Mouse (Mus musculus) lung, adult 10 weeks (tissue): Measurements from ENCODE around the gene Myh4. TPM values are rescaled to one million over a fixed set of nuclear protein-coding genes. Genes with fewer than 3 reads are reported as not detected.

Source experiments
- polyA plus RNA-seq: library from polyadenylated mRNA; stranded (reverse); fragments of 350-450 nt; fragmentation: Illumina TruSeq; extraction: RNeasy Lipid Tissue Mini Kit (QIAGEN cat#74804); gene quantifications from one replicate; pipeline ENCODE4 v1.2.3, GENCODE M21; 2014; ENCODE audit warnings: low read depth, low replicate concordance; ENCODE audit not compliant: insufficient read depth

Gene Myh4
- not detected for polyA plus RNA-seq

GRCm38 (mm10) chr11:67237481-67238079 is at the start of gene Myh4:
Gene Myh4 (plus strand): TSS chr11:67238029.

GRCm38 (mm10) chr11:67199752-67200151 is 38.1 kb upstream of the Myh4 start, which contains the start of gene Myh1:
Gene Myh1 (plus strand): TSS chr11:67200052.

DNA sequence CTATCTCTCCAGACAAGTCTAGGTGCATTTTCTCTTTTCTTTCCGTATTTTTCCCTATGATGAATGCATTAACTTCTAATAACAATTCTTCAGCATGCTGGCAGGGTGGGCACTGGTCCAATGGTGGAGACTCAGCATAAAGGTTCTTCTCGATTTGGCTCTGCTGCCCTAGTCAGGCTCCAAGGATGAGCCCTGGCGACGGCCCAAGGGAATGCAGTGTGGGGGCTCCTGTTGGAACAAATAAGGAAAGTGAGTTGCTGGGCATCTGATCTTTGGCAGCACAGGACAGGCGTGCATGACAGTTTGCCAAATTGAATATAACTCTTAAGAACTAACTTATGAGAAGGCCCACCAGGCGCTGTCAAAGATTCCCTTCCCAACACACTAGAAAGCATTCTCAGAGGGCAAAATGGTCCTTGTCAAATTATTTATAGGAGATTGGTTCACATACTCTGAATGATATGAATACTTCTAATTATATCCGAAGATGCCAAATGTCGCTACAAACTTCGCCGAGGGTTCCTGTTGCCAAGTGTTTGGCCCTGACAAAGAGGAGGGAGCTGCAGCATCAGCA is 38.9 kb downstream of the Myh4 start, which contains the start of gene Myh8:
Gene Myh8, plus strand, starts transcription at position 524 of the 574 bp plus-strand sequence.

Other genes with a start within 250 kb of the Myh4 start
- gene Tmem220, start 212.9 kb upstream of the Myh4 start, polyA plus RNA-seq = 7.4 TPM
- gene Adprm, start 185.4 kb upstream of the Myh4 start, polyA plus RNA-seq = 25.7 TPM
- 5.1 TPM for gene Sco1, start 185.4 kb upstream of the Myh4 start, polyA plus RNA-seq
- not detected for gene Myh3, start 159.7 kb upstream of the Myh4 start, polyA plus RNA-seq
- not detected for gene Myh2, start 67.0 kb upstream of the Myh4 start, polyA plus RNA-seq
- gene Myh1, start 38.0 kb upstream of the Myh4 start, polyA plus RNA-seq = 0.03 TPM
- not detected for gene Myh8, start 39.1 kb downstream of the Myh4 start, polyA plus RNA-seq
- gene Myh13, start 83.6 kb downstream of the Myh4 start, polyA plus RNA-seq = 3.0 TPM
- gene Gas7, start 217.4 kb downstream of the Myh4 start, polyA plus RNA-seq = 5.1 TPM